ENCODE assay signal across 39 mouse cellular contexts in genomic region chr7:107000798-107001197, GRCm38 (mm10). TPM values are rescaled to one million over a fixed set of nuclear protein-coding genes. Genes with fewer than 3 reads are reported as not detected.
DNase-seq lines count a peak whose midpoint lies in the region; ATAC-seq and TF ChIP-seq lines count a peak whose summit lies in the region.
"Had no signal": no experiment of that assay in that cellular context is flagged by ENCODE, and none has a peak within 500 bp of the region (broad histone marks: within the 10 kb centered on the region; RNA-seq: fewer than 3 reads in every experiment).

No protein-coding gene starts in this region.

- H3K4me1 ChIP-seq in intestine, postnatal 0 days (replicated peaks; ENCODE audit: control insufficient read depth, insufficient read depth, low read length) = no peaks in the 10 kb centered on the region
- H3K4me1 ChIP-seq: embryonic facial prominence, embryonic 12.5 days; forebrain, embryonic 10.5 days; limb, embryonic 10.5 days; limb, embryonic 15.5 days; midbrain, embryonic 10.5 days had no signal

- no peak overlapping the region for H3K9ac ChIP-seq in intestine, postnatal 0 days (ENCODE audit: low read depth, low read length)
- H3K9ac ChIP-seq: embryonic facial prominence, embryonic 12.5 days; limb, embryonic 15.5 days; liver, embryonic 14.5 days had no signal

- TF ChIP-seq CTCF in intestine, postnatal 0 days (IDR thresholded peaks at IDR 0.05; ENCODE audit: low read depth) = no peak
- TF ChIP-seq CTCF in layer of hippocampus, adult 2 months (conservative IDR thresholded peaks at IDR 0.05) = no peak

- H3K9me3 ChIP-seq in intestine, postnatal 0 days (ENCODE audit: control insufficient read depth) = no peaks in the 10 kb centered on the region
- H3K9me3 ChIP-seq: embryonic facial prominence, embryonic 12.5 days; forebrain, embryonic 10.5 days; limb, embryonic 10.5 days; limb, embryonic 15.5 days; midbrain, embryonic 10.5 days had no signal

- intact Hi-C loops in heart, postnatal 36 days (cut with DNase I) = no loop called here

- no peak overlapping the region for H3K4me2 ChIP-seq in intestine, postnatal 0 days (replicated peaks; ENCODE audit: low read depth)
- H3K4me2 ChIP-seq: embryonic facial prominence, embryonic 12.5 days; limb, embryonic 15.5 days had no signal

- H3K27ac ChIP-seq in intestine, postnatal 0 days (ENCODE audit: low read depth, low read length) = no peak overlapping the region
- no peak overlapping the region for H3K27ac ChIP-seq in layer of hippocampus, adult 2 months
- H3K27ac ChIP-seq: embryonic facial prominence, embryonic 12.5 days; forebrain, embryonic 10.5 days; limb, embryonic 10.5 days; limb, embryonic 15.5 days; liver, embryonic 14.5 days; midbrain, embryonic 10.5 days had no signal

- peak; percentile 2 for DNase-seq in lung, postnatal 14 days
- no peak for DNase-seq in lung, adult 18-20 months
- DNase-seq in heart, postnatal 36 days = no peak
- no peak for DNase-seq in thymus, postnatal 25 days
- no peak for DNase-seq in layer of hippocampus, adult 2 months (ENCODE audit: low spot score in 2 of 2)
- DNase-seq: adrenal gland, adult 8-10 months; B cell, adult 2 months; cerebellum, adult 2 months; cerebellum, postnatal 14 days; gastrocnemius, postnatal 10 days; heart, postnatal 14 days; kidney, adult 9 months; kidney, postnatal 10 days; layer of hippocampus, adult 9-11 months; right cerebral cortex, adult 18-20 months; spleen, adult 18-20 months; thymus, postnatal 36 days had no signal

- H3K36me3 ChIP-seq in intestine, postnatal 0 days (ENCODE audit: control insufficient read depth, insufficient read depth) = no peaks in the 10 kb centered on the region
- H3K36me3 ChIP-seq: embryonic facial prominence, embryonic 12.5 days; forebrain, embryonic 10.5 days; limb, embryonic 10.5 days; limb, embryonic 15.5 days; midbrain, embryonic 10.5 days had no signal

- 65% methylated on average over 7 of the region's 7 CpGs for WGBS in intestine, postnatal 0 days

- H3K4me3 ChIP-seq in intestine, postnatal 0 days (ENCODE audit: low read depth, low read length) = no peak overlapping the region
- H3K4me3 ChIP-seq in layer of hippocampus, adult 2 months = no peak overlapping the region
- H3K4me3 ChIP-seq: embryonic facial prominence, embryonic 12.5 days; forebrain, embryonic 10.5 days; limb, embryonic 10.5 days; limb, embryonic 15.5 days; midbrain, embryonic 10.5 days had no signal

- ATAC-seq in common myeloid progenitor, adult 5-6 weeks (replicated peaks; ENCODE audit: low read depth, poor library complexity, severe bottlenecking) = peak; percentile 91
- ATAC-seq in intestine, postnatal 0 days = peak; percentile 77; the same call in 1 of the 2 replicates
- ATAC-seq: forebrain, embryonic 16.5 days; hindbrain, embryonic 16.5 days; midbrain, embryonic 16.5 days had no signal

- no peaks in the 10 kb centered on the region for H3K27me3 ChIP-seq in intestine, postnatal 0 days (replicated peaks; ENCODE audit: control insufficient read depth, insufficient read depth, low read length)
- H3K27me3 ChIP-seq: embryonic facial prominence, embryonic 12.5 days; limb, embryonic 15.5 days had no signal

RNA-seq across cellular contexts. Expression of gene Olfr2, which starts 5.1 kb away (rescaled TPM):
- 0.87 TPM in 1 of 2 replicates, not detected in the other for total RNA-seq in common myeloid progenitor, adult 5-6 weeks (2017)
- polyA plus RNA-seq in intestine, postnatal 0 days (2015; fragmentation: Nextera tagmentation; extraction: Ambion mirVana) = not detected in 2 replicates
- not detected for total RNA-seq in heart, postnatal 36 days (2021)
- total RNA-seq in layer of hippocampus, adult 2 months (2021) = not detected
- total RNA-seq: adrenal gland, adult 8-10 months; adrenal gland, postnatal 4 days; gastrocnemius, postnatal 10 days; heart, postnatal 14 days; left cerebral cortex, postnatal 10 days; neutrophil, adult 5-6 weeks had no signal
- polyA plus RNA-seq: cerebellum, adult 2 months; embryonic facial prominence, embryonic 12.5 days; forebrain, embryonic 10.5 days; forebrain, embryonic 16.5 days; gonadal fat pad, adult 2 months; heart, embryonic 14.5 days; hindbrain, embryonic 11.5 days; hindbrain, embryonic 16.5 days; intestine, embryonic 14.5 days; large intestine, adult 2 months; limb, embryonic 10.5 days; limb, embryonic 15.5 days; liver, embryonic 14.5 days; lung, embryonic 16.5 days; midbrain, embryonic 10.5 days; midbrain, embryonic 16.5 days; neural tube, embryonic 11.5 days; stomach, embryonic 16.5 days had no signal

RNA-seq across cellular contexts. Expression of gene Olfr711, which starts 25.5 kb away (rescaled TPM):
- total RNA-seq in common myeloid progenitor, adult 5-6 weeks (2017) = not detected in 2 replicates
- polyA plus RNA-seq in intestine, postnatal 0 days (2015; fragmentation: Nextera tagmentation; extraction: Ambion mirVana) = not detected in 2 replicates
- not detected for total RNA-seq in heart, postnatal 36 days (2021)
- total RNA-seq in layer of hippocampus, adult 2 months (2021) = not detected
- total RNA-seq: adrenal gland, adult 8-10 months; adrenal gland, postnatal 4 days; gastrocnemius, postnatal 10 days; heart, postnatal 14 days; left cerebral cortex, postnatal 10 days had no signal
- polyA plus RNA-seq: cerebellum, adult 2 months; embryonic facial prominence, embryonic 12.5 days; forebrain, embryonic 10.5 days; forebrain, embryonic 16.5 days; gonadal fat pad, adult 2 months; heart, embryonic 14.5 days; hindbrain, embryonic 11.5 days; hindbrain, embryonic 16.5 days; intestine, embryonic 14.5 days; large intestine, adult 2 months; limb, embryonic 10.5 days; limb, embryonic 15.5 days; liver, embryonic 14.5 days; lung, embryonic 16.5 days; midbrain, embryonic 10.5 days; midbrain, embryonic 16.5 days; neural tube, embryonic 11.5 days; stomach, embryonic 16.5 days had no signal

RNA-seq across cellular contexts. Expression of gene Olfr713, which starts 30.2 kb away (rescaled TPM):
- not detected in 2 replicates for total RNA-seq in common myeloid progenitor, adult 5-6 weeks (2017)
- polyA plus RNA-seq in intestine, postnatal 0 days (2015; fragmentation: Nextera tagmentation; extraction: Ambion mirVana) = not detected in 2 replicates
- total RNA-seq in heart, postnatal 36 days (2021) = not detected
- total RNA-seq in layer of hippocampus, adult 2 months (2021) = not detected
- total RNA-seq: adrenal gland, adult 8-10 months; adrenal gland, postnatal 4 days; gastrocnemius, postnatal 10 days; heart, postnatal 14 days; left cerebral cortex, postnatal 10 days had no signal
- polyA plus RNA-seq: cerebellum, adult 2 months; embryonic facial prominence, embryonic 12.5 days; forebrain, embryonic 10.5 days; forebrain, embryonic 16.5 days; gonadal fat pad, adult 2 months; heart, embryonic 14.5 days; hindbrain, embryonic 11.5 days; hindbrain, embryonic 16.5 days; intestine, embryonic 14.5 days; limb, embryonic 10.5 days; limb, embryonic 15.5 days; liver, embryonic 14.5 days; lung, embryonic 16.5 days; midbrain, embryonic 10.5 days; midbrain, embryonic 16.5 days; neural tube, embryonic 11.5 days; stomach, embryonic 16.5 days had no signal

RNA-seq across cellular contexts. Expression of gene Olfr6, which starts 37.1 kb away (rescaled TPM):
- total RNA-seq in common myeloid progenitor, adult 5-6 weeks (2017) = not detected in 2 replicates
- not detected in 2 replicates for polyA plus RNA-seq in intestine, postnatal 0 days (2015; fragmentation: Nextera tagmentation; extraction: Ambion mirVana)
- total RNA-seq in heart, postnatal 36 days (2021) = not detected
- under 1 TPM in 1 of 2 experiments, not detected in 1; 0.08 TPM for total RNA-seq in layer of hippocampus, adult 2 months (2021)
- total RNA-seq: adrenal gland, adult 8-10 months; adrenal gland, postnatal 4 days; gastrocnemius, postnatal 10 days; heart, postnatal 14 days; left cerebral cortex, postnatal 10 days had no signal
- polyA plus RNA-seq: cerebellum, adult 2 months; embryonic facial prominence, embryonic 12.5 days; forebrain, embryonic 10.5 days; forebrain, embryonic 16.5 days; gonadal fat pad, adult 2 months; heart, embryonic 14.5 days; hindbrain, embryonic 11.5 days; hindbrain, embryonic 16.5 days; intestine, embryonic 14.5 days; large intestine, adult 2 months; limb, embryonic 10.5 days; limb, embryonic 15.5 days; liver, embryonic 14.5 days; lung, embryonic 16.5 days; midbrain, embryonic 10.5 days; midbrain, embryonic 16.5 days; neural tube, embryonic 11.5 days; stomach, embryonic 16.5 days had no signal

RNA-seq across cellular contexts. Expression of gene Olfr710, which starts 52.7 kb away (rescaled TPM):
- total RNA-seq in common myeloid progenitor, adult 5-6 weeks (2017) = not detected in 2 replicates
- polyA plus RNA-seq in intestine, postnatal 0 days (2015; fragmentation: Nextera tagmentation; extraction: Ambion mirVana) = not detected in 2 replicates
- total RNA-seq in heart, postnatal 36 days (2021) = not detected
- not detected for total RNA-seq in layer of hippocampus, adult 2 months (2021)
- total RNA-seq: adrenal gland, adult 8-10 months; adrenal gland, postnatal 4 days; gastrocnemius, postnatal 10 days; heart, postnatal 14 days; left cerebral cortex, postnatal 10 days; neutrophil, adult 5-6 weeks had no signal
- polyA plus RNA-seq: cerebellum, adult 2 months; embryonic facial prominence, embryonic 12.5 days; forebrain, embryonic 10.5 days; forebrain, embryonic 16.5 days; gonadal fat pad, adult 2 months; heart, embryonic 14.5 days; hindbrain, embryonic 11.5 days; hindbrain, embryonic 16.5 days; intestine, embryonic 14.5 days; large intestine, adult 2 months; limb, embryonic 10.5 days; limb, embryonic 15.5 days; liver, embryonic 14.5 days; lung, embryonic 16.5 days; midbrain, embryonic 10.5 days; midbrain, embryonic 16.5 days; neural tube, embryonic 11.5 days; stomach, embryonic 16.5 days had no signal
